Mouse (Mus musculus): ENCODE measurements at regions not wholly inside any gene's neighbourhood (a gene's known extent, or its start where the extent isn't known, plus 50 kb on each side); places are given as distances from the start of the nearest gene placed in this dataset.

DNA sequence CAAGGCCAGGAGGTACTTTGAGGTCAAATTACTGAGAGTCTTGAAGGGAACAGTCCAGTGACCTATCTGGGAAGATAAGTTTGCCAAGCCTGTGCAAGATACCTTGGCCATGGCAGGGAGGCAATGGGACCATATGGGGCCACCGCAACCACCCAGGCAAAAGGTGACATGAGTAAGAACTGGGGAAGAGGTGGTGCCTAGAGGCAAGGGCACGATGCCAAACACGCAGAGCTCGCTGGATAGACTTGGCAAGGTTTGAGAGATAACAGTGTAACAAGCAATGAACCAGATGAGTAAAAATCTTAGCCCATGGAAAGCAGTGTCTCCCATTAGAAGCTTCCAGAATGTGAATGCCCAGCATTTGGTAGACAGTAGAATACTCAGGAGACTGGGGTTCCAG lies 128.1 kb downstream of the Dhx15 start:
- Histone ChIP-seq H3K4me1 (ENCODE audit: insufficient read depth) (no peaks in the 10 kb centered on the region), H3K9me3 (ENCODE audit: low read depth, low read length) (no peaks in the 10 kb centered on the region), H3K27ac (ENCODE audit: low read depth) (no peak overlapping the region), H3K36me3 (ENCODE audit: insufficient read depth) (no peaks in the 10 kb centered on the region), H3K4me3 (ENCODE audit: low read depth, low read length) (no peak overlapping the region), H3K27me3 (ENCODE audit: insufficient read depth, low read length) (no peaks in the 10 kb centered on the region), H3K4me2 (no peak overlapping the region), H3K9ac (no peak overlapping the region)
- DNase-seq (no peak), ATAC-seq (ENCODE audit: insufficient read depth) (no peak)
- TF ChIP-seq CTCF (IDR thresholded peaks at IDR 0.05; ENCODE audit: low read depth): no peak
- WGBS: 75% methylated on average over 4 of the region's 4 CpGs

GRCm38 (mm10) chr5:52061226-52061625 lies 129.1 kb downstream of the Dhx15 start:
- WGBS: 87% methylated on average over 6 of the region's 6 CpGs
- Histone ChIP-seq H3K9ac (no peak overlapping the region), H3K36me3 (ENCODE audit: insufficient read depth) (no peaks in the 10 kb centered on the region), H3K4me2 (no peak overlapping the region), H3K27ac (ENCODE audit: low read depth) (no peak overlapping the region), H3K4me3 (ENCODE audit: low read depth, low read length) (no peak overlapping the region), H3K9me3 (ENCODE audit: low read depth, low read length) (no peaks in the 10 kb centered on the region), H3K27me3 (ENCODE audit: insufficient read depth, low read length) (no peaks in the 10 kb centered on the region), H3K4me1 (ENCODE audit: insufficient read depth) (no peaks in the 10 kb centered on the region)
- DNase-seq (no peak), ATAC-seq (ENCODE audit: insufficient read depth) (no peak)
- TF ChIP-seq CTCF (IDR thresholded peaks at IDR 0.05; ENCODE audit: low read depth): no peak

DNA sequence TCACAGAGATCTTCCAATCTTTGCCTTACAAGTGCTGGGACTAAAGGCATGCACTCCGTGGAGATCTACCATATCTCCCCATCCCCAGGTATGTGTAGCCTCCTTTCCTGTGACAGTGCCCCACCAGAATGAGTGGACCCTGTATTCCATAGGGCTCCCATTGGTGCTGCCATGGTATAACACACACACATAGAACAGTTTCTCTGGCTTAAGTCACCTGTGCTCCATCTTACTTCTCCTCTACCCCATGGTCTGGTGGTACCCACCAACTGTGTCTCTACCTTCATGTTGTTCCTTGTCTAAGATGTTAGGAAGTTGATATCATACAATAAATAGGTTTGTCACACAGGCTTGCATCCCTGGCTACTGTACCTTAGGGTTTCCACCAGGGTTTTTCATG lies 133.1 kb downstream of the Dhx15 start:
- ATAC-seq (ENCODE audit: insufficient read depth) (no peak), DNase-seq (no peak)
- WGBS: 79% methylated on average over 1 of the region's 1 CpGs
- Histone ChIP-seq H3K27ac (ENCODE audit: low read depth) (no peak overlapping the region), H3K27me3 (ENCODE audit: insufficient read depth, low read length) (no peaks in the 10 kb centered on the region), H3K4me1 (ENCODE audit: insufficient read depth) (no peaks in the 10 kb centered on the region), H3K9ac (no peak overlapping the region), H3K4me2 (no peak overlapping the region), H3K36me3 (ENCODE audit: insufficient read depth) (no peaks in the 10 kb centered on the region), H3K4me3 (ENCODE audit: low read depth, low read length) (no peak overlapping the region), H3K9me3 (ENCODE audit: low read depth, low read length) (no peaks in the 10 kb centered on the region)
- TF ChIP-seq CTCF (IDR thresholded peaks at IDR 0.05; ENCODE audit: low read depth): no peak

GRCm38 (mm10) chr5:52052072-52052465 lies 138.2 kb downstream of the Dhx15 start:
- no peak overlapping the region for H3K9ac ChIP-seq
- WGBS: 42% methylated on average over 4 of the region's 4 CpGs
- no peak overlapping the region for H3K4me3 ChIP-seq (ENCODE audit: low read depth, low read length)
- no peak for DNase-seq
- peak overlapping the region; percentile 27; the same call in 1 of the 2 replicates for H3K4me2 ChIP-seq
- no peaks in the 10 kb centered on the region for H3K36me3 ChIP-seq (ENCODE audit: insufficient read depth)
- no peaks in the 10 kb centered on the region for H3K9me3 ChIP-seq (ENCODE audit: low read depth, low read length)
- H3K27ac ChIP-seq (ENCODE audit: low read depth): no peak overlapping the region
- no peaks in the 10 kb centered on the region for H3K27me3 ChIP-seq (ENCODE audit: insufficient read depth, low read length)
- no peaks in the 10 kb centered on the region for H3K4me1 ChIP-seq (ENCODE audit: insufficient read depth)
- TF ChIP-seq CTCF (IDR thresholded peaks at IDR 0.05; ENCODE audit: low read depth): no peak
- no peak; the same call in 1 of the 2 replicates for ATAC-seq (ENCODE audit: insufficient read depth)

- ATAC-seq (ENCODE audit: insufficient read depth) (peak; percentile 69; the same call in 1 of the 2 replicates), DNase-seq (peak; percentile 67)
- WGBS: 38% methylated on average over 10 of the region's 10 CpGs
- no peaks in the 10 kb centered on the region for H3K9me3 ChIP-seq (ENCODE audit: low read depth, low read length)
- H3K4me3 ChIP-seq (ENCODE audit: low read depth, low read length): no peak overlapping the region
- no peak overlapping the region for H3K9ac ChIP-seq
- peak overlapping the region; percentile 27; the same call in 1 of the 2 replicates for H3K4me2 ChIP-seq
- no peaks in the 10 kb centered on the region for H3K27me3 ChIP-seq (ENCODE audit: insufficient read depth, low read length)
- H3K36me3 ChIP-seq (ENCODE audit: insufficient read depth): no peaks in the 10 kb centered on the region
- TF ChIP-seq CTCF (IDR thresholded peaks at IDR 0.05; ENCODE audit: low read depth): no peak
- no peaks in the 10 kb centered on the region for H3K4me1 ChIP-seq (ENCODE audit: insufficient read depth)
- no peak overlapping the region for H3K27ac ChIP-seq (ENCODE audit: low read depth)
Observed at GRCm38 (mm10) chr5:52051383-52052071, 138.8 kb downstream of the Dhx15 start.

DNA sequence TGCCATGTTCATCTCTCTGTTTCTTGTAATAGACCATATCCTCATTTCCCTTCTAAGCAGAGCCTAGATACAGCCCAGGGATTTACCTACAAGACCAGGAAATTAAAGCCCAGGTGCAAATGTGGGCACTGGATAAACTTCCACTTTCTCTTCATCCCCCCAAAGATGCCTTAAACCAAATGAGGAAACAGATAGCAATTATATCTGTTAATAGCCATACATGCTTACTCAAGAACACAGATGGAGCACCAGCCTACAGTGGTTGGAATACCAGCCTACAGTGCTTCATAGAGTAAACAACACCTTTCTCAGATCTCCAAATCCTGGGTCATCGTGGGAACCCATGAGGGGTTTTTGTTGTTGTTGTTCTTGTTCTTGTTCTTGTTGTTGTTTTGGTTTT lies 141.5 kb downstream of the Dhx15 start:
- H3K9me3 ChIP-seq (ENCODE audit: low read depth, low read length): no peaks in the 10 kb centered on the region
- H3K4me1 ChIP-seq (ENCODE audit: insufficient read depth): no peaks in the 10 kb centered on the region
- TF ChIP-seq CTCF (IDR thresholded peaks at IDR 0.05; ENCODE audit: low read depth): no peak
- 81% methylated on average over 1 of the region's 1 CpGs for WGBS
- no peak for DNase-seq
- H3K4me2 ChIP-seq: no peak overlapping the region
- no peak overlapping the region for H3K27ac ChIP-seq (ENCODE audit: low read depth)
- H3K27me3 ChIP-seq (ENCODE audit: insufficient read depth, low read length): no peaks in the 10 kb centered on the region
- no peak overlapping the region for H3K4me3 ChIP-seq (ENCODE audit: low read depth, low read length)
- ATAC-seq (ENCODE audit: insufficient read depth): no peak
- H3K36me3 ChIP-seq (ENCODE audit: insufficient read depth): no peaks in the 10 kb centered on the region
- H3K9ac ChIP-seq: no peak overlapping the region

- Histone ChIP-seq H3K4me3 (ENCODE audit: low read depth, low read length) (no peak overlapping the region), H3K4me1 (ENCODE audit: insufficient read depth) (no peaks in the 10 kb centered on the region), H3K36me3 (ENCODE audit: insufficient read depth) (no peaks in the 10 kb centered on the region), H3K27me3 (ENCODE audit: insufficient read depth, low read length) (no peaks in the 10 kb centered on the region), H3K9ac (no peak overlapping the region), H3K4me2 (no peak overlapping the region), H3K9me3 (ENCODE audit: low read depth, low read length) (no peaks in the 10 kb centered on the region), H3K27ac (ENCODE audit: low read depth) (no peak overlapping the region)
- ATAC-seq (ENCODE audit: insufficient read depth): no peak
- DNase-seq: no peak
- no peak for TF ChIP-seq CTCF (IDR thresholded peaks at IDR 0.05; ENCODE audit: low read depth)
- WGBS: 53% methylated on average over 3 of the region's 3 CpGs
Observed at GRCm38 (mm10) chr5:52046704-52047103, 143.6 kb downstream of the Dhx15 start.
